Mouse (Mus musculus) erythroblast, adult 5-6 weeks (primary cell): ENCODE measurements around the gene Tpo. TPM values are rescaled to one million over a fixed set of nuclear protein-coding genes. Genes with fewer than 3 reads are reported as not detected.

Experiments
- ATAC-seq: replicated peaks from 2 replicates; pipeline ENCODE4 v1.8.0; 2016; ENCODE audit warnings: moderate number of reproducible peaks, mild to moderate bottlenecking, moderate TSS enrichment, inconsistent platforms; ENCODE audit not compliant: poor library complexity, low FRiP score, severe bottlenecking
- total RNA-seq, 2 experiments: library from RNA; stranded (forward) in 1 of 2; stranded (reverse) in 1 of 2; fragments of 150-400 nt in 1 of 2; fragments of 200-764, 138-1000 nt in 1 of 2; gene quantifications; 2 replicates each; pipeline versions ENCODE4 v1.2.3 to v1.2.4; 2015 to 2017; ENCODE audit warnings: low replicate concordance in 2 of 2

The Tpo gene
- total RNA-seq, 2 experiments from 2014 or later: not detected

DNA sequence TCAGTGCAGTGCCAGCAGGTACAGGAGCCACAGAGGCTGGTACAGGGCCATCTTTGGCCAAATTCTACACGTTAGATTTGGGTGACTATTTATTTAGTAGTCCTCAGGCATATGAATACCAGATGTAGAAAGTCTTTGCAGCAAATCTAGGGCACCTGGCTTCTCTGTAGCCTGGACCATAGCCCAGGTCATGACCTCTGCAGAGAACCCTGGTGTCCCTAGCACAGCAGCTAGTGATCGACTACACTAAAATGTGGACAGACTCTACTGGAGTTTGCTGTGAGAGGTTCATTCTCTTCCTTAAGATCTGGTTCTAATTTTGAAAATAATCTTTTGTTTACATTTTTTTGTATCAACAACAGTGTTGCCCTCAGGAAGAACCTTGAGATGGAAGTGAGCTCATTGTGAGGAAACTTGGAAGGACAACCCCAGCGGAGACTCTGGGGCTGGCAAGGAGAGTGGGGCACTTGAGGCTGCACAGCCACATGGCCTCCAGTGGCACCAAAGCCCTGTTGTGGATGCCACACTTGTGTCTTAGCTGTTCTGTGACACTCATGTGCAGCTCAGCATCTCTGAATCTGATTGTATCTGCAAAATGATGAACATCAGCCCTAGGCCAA, 104.6 kb downstream of the Tpo start:
- ATAC-seq: no peak

DNA sequence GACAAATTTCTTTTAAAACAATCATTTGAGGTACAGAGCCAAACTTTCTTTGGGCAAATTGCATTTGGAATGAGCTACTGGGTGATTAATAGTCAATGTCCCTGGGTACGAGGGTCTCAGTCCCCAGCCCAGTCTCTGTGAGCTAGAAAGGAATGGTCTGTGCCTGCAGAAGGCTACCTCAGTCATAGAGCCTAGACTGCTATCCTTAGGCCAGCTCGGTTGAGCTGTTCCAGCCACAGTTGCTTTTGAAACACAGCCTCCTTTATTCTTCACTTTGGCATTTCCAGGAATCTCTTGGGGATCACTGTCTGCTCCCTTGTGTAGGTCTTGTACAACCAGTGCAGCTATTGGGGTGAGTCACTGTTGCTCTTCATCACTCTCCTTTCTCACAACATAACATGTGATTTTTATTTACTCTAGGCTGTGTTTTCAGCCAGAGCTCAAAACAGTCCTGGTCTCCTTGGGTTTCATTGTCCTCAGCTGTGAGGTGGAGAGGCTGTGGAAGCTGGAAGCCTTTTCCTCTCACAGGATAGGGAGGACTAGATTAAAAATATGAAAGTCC, 108.1 kb downstream of the Tpo start:
- no peak for ATAC-seq

GRCm38 (mm10) chr12:30023491-30023890, 108.9 kb downstream of the Tpo start:
- ATAC-seq: no peak

DNA sequence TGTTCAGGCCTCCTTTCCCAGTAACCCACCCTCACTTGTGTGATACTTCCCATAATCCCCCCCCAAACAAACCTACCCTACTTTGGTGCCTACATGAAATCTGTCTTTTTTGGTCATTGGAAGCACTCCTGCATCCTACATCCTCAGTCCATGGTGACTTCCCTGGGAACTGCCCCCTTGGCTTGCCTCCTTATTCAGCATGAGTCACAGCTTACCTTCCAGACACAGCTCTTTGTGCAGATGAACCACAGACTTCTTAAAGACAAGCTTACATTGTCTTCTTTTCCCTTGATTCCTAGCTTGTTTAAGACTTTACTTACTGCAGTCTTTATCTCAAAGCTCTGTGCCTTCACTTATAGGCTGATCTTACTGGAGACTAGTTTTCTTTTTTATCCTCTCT, 112.0 kb downstream of the Tpo start:
- no peak for ATAC-seq

DNA sequence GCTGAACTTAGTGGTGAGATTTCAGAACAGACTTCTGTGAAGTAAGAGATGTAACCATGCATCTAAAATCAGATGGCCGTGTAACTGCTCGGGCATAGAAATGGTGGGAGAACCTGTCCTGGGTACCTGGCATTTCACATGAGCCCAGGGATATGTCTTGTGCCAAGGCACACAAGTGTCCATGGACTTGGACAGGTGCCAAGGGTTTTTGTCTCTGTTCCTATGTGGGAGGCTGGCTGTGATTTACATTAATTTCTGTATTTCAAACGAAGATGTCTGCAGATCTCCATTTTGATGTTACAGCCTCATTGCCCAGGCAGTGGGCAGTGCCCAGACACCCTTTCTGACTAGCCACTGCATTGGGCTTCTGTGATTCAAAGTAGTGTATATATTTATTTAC, 115.3 kb downstream of the Tpo start:
- ATAC-seq: no peak

DNA sequence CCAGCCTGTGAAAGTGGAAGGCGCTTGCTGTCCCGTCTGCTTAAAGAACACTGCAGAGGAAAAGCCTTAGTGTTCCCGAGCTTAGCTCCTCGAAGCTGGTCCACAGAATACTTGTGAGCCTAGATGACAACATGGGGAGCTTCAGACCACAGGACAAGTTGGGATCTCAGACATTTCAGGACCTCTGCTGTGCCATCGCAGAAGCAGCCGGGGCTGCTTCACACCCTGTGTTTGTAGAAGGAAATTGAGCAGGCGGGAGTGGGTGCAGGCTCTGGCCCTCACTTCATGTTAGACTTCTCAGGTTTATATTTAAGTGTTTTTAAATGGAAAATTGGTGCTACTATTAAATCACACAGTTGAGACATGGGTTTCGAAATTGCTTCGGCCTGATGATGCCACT, 116.9 kb downstream of the Tpo start:
- ATAC-seq: no peak

GRCm38 (mm10) chr12:30008741-30009140, 123.7 kb downstream of the Tpo start:
- ATAC-seq: no peak

DNA sequence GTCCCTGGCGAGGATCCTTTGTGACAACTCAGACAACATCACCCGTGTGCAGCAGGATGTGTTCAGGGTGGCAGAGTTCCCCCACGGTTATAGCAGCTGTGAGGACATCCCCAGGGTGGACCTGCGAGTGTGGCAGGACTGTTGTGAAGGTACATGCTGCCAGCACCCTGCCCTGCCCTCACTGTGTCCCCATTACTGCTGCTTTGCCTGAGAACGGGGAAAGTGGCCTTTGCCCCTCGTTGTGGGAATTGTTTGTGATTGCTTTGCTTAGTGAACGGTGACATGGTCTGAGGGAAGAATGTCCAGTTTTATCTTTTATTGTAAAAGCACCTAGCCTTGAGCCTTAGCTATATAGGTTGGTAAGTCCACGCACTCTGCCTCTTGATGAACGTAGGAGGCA, 125.8 kb downstream of the Tpo start:
- ATAC-seq: no peak

Other genes starting within 250 kb of the Tpo start
- not detected in 2 replicates for gene Pxdn, start 195.0 kb downstream of the Tpo start, total RNA-seq (2015; ENCODE audit: low replicate concordance)
- gene Pxdn, start 195.0 kb downstream of the Tpo start, total RNA-seq (2017; ENCODE audit: low replicate concordance): not detected in 2 replicates
- not detected in 2 replicates for gene Sntg2, start 240.8 kb upstream of the Tpo start, total RNA-seq (2015; ENCODE audit: low replicate concordance)
- gene Sntg2, start 240.8 kb upstream of the Tpo start, total RNA-seq (2017; ENCODE audit: low replicate concordance): not detected in 2 replicates